Mouse (Mus musculus) regulatory T cell (primary cell): ENCODE measurements at regions not wholly inside any gene's neighbourhood (a gene's known extent, or its start where the extent isn't known, plus 50 kb on each side); places are given as distances from the start of the nearest gene placed in this dataset.

ENCODE experiments used
- in situ Hi-C: fragments of 300-600 bp; cut with MboI, MseI; formaldehyde crosslinking; loops from one replicate; pipeline ENCODE4 v1.15.1; 2025; ENCODE audit warnings: high pct_unique_total_duplicates

DNA sequence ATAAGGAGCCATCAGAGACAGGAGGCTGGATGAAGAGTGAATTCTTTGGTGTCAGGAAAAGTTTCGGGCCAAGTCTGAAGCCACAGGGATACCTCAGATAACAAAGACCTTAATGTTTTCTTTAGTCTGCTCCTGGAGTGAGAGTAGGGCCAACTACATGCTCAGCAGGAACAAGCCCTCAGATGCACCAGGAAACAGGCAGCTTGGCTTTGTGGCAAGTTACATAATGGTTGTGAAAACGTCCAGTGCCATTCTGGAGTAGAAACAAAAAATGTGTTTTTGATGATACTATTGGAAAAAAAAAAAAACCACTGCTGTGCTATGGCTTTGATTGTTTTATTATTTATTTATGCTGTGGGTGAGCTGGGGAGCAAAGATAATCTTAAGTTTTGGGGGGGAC is 452.2 kb upstream of the Mon1b start:
- in situ Hi-C loops: no loop called here

DNA sequence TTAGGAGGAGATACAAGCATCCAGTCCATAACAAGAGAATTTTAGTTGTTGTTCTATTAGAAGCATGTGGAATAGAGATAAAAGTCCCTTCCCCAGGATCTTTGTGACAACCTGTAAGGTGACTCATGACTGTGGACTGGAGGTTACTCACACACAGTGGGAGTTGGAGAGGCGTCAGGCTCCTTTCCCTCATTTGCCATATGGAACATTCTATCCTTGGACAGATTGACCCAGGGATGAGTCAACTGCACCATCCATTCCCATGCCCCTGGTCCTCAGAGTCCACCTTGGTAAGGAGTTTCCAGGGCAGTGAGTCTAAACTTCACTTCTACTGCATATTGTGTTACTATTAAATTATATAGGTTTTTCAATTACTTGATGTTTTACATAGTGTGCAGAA is 444.9 kb upstream of the Mon1b start:
- in situ Hi-C loops: no loop called here

GRCm38 (mm10) chr8:113191537-113191936 is 443.9 kb upstream of the Mon1b start:
- in situ Hi-C loops: no loop called here
